Mouse (Mus musculus): ENCODE measurements around the gene Ahcyl2.

GRCm38 (mm10) chr6:29868341-29868895 lies 100.6 kb downstream of the Ahcyl2 start:
- TF ChIP-seq CTCF (IDR thresholded peaks at IDR 0.05; ENCODE audit: borderline replicate concordance, extremely low read depth, insufficient read depth, insufficient read length) (no peak), POLR2A (IDR thresholded peaks at IDR 0.05; ENCODE audit: borderline replicate concordance, extremely low read depth, insufficient read depth, insufficient read length, poor library complexity, severe bottlenecking) (no peak)
